Mouse (Mus musculus) ovary, postnatal 36 days (tissue): ENCODE data around the gene Kazn.
A peak's percentile ranks its signal among the peaks of the same experiment; 100 is the strongest.

Experiments used
- DNase-seq: peaks from one replicate; pipeline ENCODE4 v3.0.0; 2022; ENCODE audit warnings: low spot score, mixed read lengths

Gene Kazn

GRCm38 (mm10) chr4:142193151-142193578, 46.0 kb downstream of the Kazn start:
- no peak for DNase-seq

GRCm38 (mm10) chr4:142189960-142190359, 49.2 kb downstream of the Kazn start:
- no peak for DNase-seq

- no peak for DNase-seq
Measured at GRCm38 (mm10) chr4:142188501-142188900, 50.7 kb downstream of the Kazn start.

- DNase-seq: no peak
Measured at GRCm38 (mm10) chr4:142186155-142186554, 53.0 kb downstream of the Kazn start.

GRCm38 (mm10) chr4:142185533-142185900, 53.7 kb downstream of the Kazn start:
- no peak for DNase-seq

GRCm38 (mm10) chr4:142184852-142185532, 54.2 kb downstream of the Kazn start:
- DNase-seq: no peak

- no peak for DNase-seq
Measured at GRCm38 (mm10) chr4:142183591-142183990, 55.6 kb downstream of the Kazn start.

GRCm38 (mm10) chr4:142183015-142183414, 56.2 kb downstream of the Kazn start:
- DNase-seq: no peak

GRCm38 (mm10) chr4:142181646-142182045, 57.6 kb downstream of the Kazn start:
- no peak for DNase-seq

GRCm38 (mm10) chr4:142180874-142181273, 58.3 kb downstream of the Kazn start:
- no peak for DNase-seq

- peak; percentile 70 for DNase-seq
Measured at GRCm38 (mm10) chr4:142180289-142180688, 58.9 kb downstream of the Kazn start.

- DNase-seq: peak; percentile 88
Measured at GRCm38 (mm10) chr4:142179531-142179930, 59.7 kb downstream of the Kazn start.

GRCm38 (mm10) chr4:142176732-142177131, 62.5 kb downstream of the Kazn start:
- DNase-seq: no peak

GRCm38 (mm10) chr4:142173981-142174485, 65.2 kb downstream of the Kazn start:
- no peak for DNase-seq

GRCm38 (mm10) chr4:142172942-142173341, 66.3 kb downstream of the Kazn start:
- DNase-seq: no peak

GRCm38 (mm10) chr4:142171788-142172497, 67.3 kb downstream of the Kazn start:
- no peak for DNase-seq

GRCm38 (mm10) chr4:142170882-142171768, 68.1 kb downstream of the Kazn start:
- no peak for DNase-seq

GRCm38 (mm10) chr4:142169636-142170035, 69.6 kb downstream of the Kazn start:
- DNase-seq: no peak

- DNase-seq: no peak
Measured at GRCm38 (mm10) chr4:142168352-142168751, 70.8 kb downstream of the Kazn start.

GRCm38 (mm10) chr4:142165835-142166701, 73.1 kb downstream of the Kazn start:
- peak; percentile 37 for DNase-seq

GRCm38 (mm10) chr4:142165363-142165762, 73.8 kb downstream of the Kazn start:
- DNase-seq: peak; percentile 42
